Mouse (Mus musculus) induced T-regulatory cell, adult 2 months (primary cell): ENCODE measurements around the gene Catsperz.
"Not testable (repeated sequence)": the region's sequence is repeated elsewhere in the genome, so short reads cannot be mapped to it uniquely, and the experiment has no call there.

Source experiments
- DNase-seq: peaks from one replicate; pipeline ENCODE4 v3.0.0-alpha.2; 2012; ENCODE audit warnings: low read depth

The Catsperz gene

DNA sequence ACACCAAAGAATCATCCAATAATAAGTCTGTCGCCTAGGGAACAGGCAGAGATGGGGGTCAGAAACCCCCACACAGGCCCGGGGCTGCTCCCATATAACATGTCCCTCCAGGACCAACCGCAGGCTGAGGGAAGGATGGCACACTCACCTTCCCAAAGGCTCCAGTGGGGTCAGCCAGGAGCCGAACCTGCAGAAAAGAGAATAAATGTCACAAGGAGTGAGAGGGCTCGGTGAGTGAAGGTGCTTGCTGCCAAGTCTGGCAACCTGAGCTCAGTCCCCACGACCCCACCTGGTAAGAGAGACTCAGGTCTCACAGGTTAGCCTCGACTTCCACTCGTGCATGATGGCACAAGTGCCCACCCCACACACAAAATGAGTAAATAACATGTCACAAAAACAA, 18.1 kb downstream of the Catsperz start:
- no peak for DNase-seq

DNA sequence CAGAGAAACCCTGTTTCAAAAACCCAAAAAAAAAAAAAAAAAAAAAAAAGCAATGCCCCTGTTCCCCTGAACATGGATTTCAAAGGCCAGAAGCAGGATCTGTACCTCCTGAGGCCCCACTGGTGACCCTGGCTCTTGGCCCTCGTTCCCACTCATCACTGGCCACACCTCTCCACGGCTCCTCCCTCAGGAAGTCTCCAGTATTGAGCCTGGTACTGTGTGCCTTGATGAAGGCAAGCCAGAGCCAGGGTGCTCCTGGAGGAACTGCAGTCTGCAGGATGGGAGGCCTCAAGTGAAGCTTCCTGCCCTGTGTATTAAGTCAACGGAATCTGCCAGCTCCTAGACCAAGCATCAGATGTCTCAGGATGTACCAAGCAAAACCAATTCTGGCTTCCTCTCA, 19.0 kb downstream of the Catsperz start:
- no peak for DNase-seq

DNA sequence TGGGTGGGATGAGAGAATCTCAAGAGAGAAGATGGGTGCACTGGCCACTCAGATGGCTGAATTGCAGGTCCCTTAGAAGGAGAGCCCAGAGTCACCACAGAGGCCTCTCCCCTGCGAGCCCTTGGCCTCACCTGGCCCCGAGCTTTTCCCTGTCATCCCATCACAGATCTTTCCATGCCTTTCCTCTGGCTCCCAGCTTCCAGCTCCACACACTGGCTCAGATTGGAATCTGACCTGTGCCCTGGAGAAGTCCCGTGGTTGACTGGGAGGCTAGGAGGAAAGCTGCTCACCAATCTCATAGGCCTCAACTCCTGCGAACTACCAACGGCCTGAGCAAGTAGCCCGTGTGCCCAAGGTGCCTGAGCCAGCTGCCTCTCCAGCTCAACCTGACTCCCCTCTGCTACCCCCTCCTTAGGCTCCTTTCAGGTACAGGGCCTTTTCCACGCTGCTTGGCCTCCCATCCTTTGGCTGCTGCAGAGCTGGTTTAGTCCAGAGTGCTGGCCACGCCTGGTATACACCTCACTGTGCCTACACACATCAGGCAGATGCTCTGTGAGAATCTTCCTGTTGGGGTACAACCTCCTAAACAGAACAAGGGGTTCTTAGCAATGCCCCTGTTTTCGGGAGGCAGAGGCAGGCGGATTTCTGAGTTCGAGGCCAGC, 19.6 kb downstream of the Catsperz start:
- no peak for DNase-seq

- DNase-seq: no peak
Observed at GRCm38 (mm10) chr19:6904846-6905245, 20.3 kb downstream of the Catsperz start.

- no peak for DNase-seq
Observed at GRCm38 (mm10) chr19:6903031-6903430, 22.1 kb downstream of the Catsperz start.

- DNase-seq: no peak
Observed at GRCm38 (mm10) chr19:6899641-6900040, 25.5 kb downstream of the Catsperz start.

GRCm38 (mm10) chr19:6895608-6896305, 29.4 kb downstream of the Catsperz start:
- DNase-seq: not testable (repeated sequence)

- DNase-seq: no peak
Observed at GRCm38 (mm10) chr19:6893731-6894451, 31.3 kb downstream of the Catsperz start.

GRCm38 (mm10) chr19:6892512-6892911, 32.7 kb downstream of the Catsperz start:
- DNase-seq: no peak

- no peak for DNase-seq
Observed at GRCm38 (mm10) chr19:6877965-6878364, 47.2 kb downstream of the Catsperz start.

- DNase-seq: no peak
Observed at GRCm38 (mm10) chr19:6876799-6877198, 48.4 kb downstream of the Catsperz start.

- no peak for DNase-seq
Observed at GRCm38 (mm10) chr19:6875834-6876233, 49.3 kb downstream of the Catsperz start.

GRCm38 (mm10) chr19:6874257-6874656, 50.9 kb downstream of the Catsperz start:
- no peak for DNase-seq

GRCm38 (mm10) chr19:6872701-6873100, 52.5 kb downstream of the Catsperz start:
- DNase-seq: no peak
